Mouse (Mus musculus): ENCODE measurements around the gene Atp10a.

GRCm38 (mm10) chr7:58866865-58867614, 211.1 kb downstream of the Atp10a start:
- TF ChIP-seq CTCF (IDR thresholded peaks at IDR 0.05; ENCODE audit: extremely low read depth, insufficient read depth, low read length): no peak
- no peak for TF ChIP-seq POLR2A (IDR thresholded peaks at IDR 0.05; ENCODE audit: extremely low read depth, insufficient read depth, low read length)
